19 mouse cellular contexts compared by ENCODE assay signal in the genomic region with DNA sequence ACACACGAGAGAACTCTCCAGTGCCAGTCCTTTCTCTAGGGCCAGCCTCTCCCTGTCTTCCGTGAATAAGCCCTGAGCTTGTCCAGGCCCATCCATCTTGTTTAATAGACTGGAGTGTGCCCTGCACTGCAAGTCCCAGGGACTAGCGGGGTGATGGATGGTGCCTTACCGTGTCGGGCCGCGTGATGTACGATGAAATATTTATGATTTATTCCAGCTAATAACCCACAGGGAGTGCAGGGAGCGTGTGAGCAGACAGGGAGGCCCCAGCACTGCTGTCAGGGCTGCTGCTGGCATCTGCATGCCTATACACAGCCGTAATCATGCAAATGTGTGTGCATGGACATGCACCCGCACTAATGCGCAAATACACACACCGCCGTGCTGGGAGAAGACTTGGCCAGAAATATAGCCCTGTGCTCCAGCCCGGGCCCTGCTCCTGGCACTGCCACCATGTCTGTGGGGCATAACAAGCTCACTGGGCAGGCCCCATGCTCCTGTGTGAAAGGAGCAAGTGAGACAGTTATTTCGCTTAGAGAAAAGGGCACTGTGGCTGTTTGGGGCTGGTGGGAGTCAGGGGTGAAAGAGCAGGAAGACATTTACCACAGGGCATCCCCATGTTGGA. TPM values are rescaled to one million over a fixed set of nuclear protein-coding genes. Genes with fewer than 3 reads are reported as not detected.
A peak's percentile ranks its signal among the peaks of the same experiment; 100 is the strongest.
DNase-seq lines count a peak whose midpoint lies in the region; ATAC-seq and TF ChIP-seq lines count a peak whose summit lies in the region.
"Had no signal": no experiment of that assay in that cellular context is flagged by ENCODE, and none has a peak within 500 bp of the region (broad histone marks: within the 10 kb centered on the region; RNA-seq: fewer than 3 reads in every experiment).

No protein-coding gene starts in this region.

- no peak overlapping the region for H3K9ac ChIP-seq in forebrain, postnatal 0 days
- peak overlapping the region; percentile 29; the same call in 1 of the 2 replicates for H3K9ac ChIP-seq in forebrain, embryonic 14.5 days (ENCODE audit: low read length)
- peak overlapping the region; percentile 10; the same call in 1 of the 2 replicates for H3K9ac ChIP-seq in hindbrain, embryonic 14.5 days
- 0 out of 2 replicates have a peak overlapping the region, but pooled peaks have one; percentile 33 for H3K9ac ChIP-seq in midbrain, postnatal 0 days (replicated peaks; ENCODE audit: low read length, poor library complexity, severe bottlenecking)

- H3K4me3 ChIP-seq in forebrain, embryonic 10.5 days, result no peak overlapping the region
- no peak overlapping the region for H3K4me3 ChIP-seq in forebrain, postnatal 0 days (ENCODE audit: low read depth, low read length)
- H3K4me3 ChIP-seq in forebrain, embryonic 14.5 days (ENCODE audit: low read depth, low read length), result no peak overlapping the region
- H3K4me3 ChIP-seq in hindbrain, embryonic 14.5 days (replicated peaks; ENCODE audit: low read length), result no peak overlapping the region
- H3K4me3 ChIP-seq in midbrain, postnatal 0 days (ENCODE audit: low read depth, low read length), result no peak overlapping the region

- TF ChIP-seq CTCF in forebrain, postnatal 0 days (IDR thresholded peaks at IDR 0.05; ENCODE audit: low read depth), result no peak
- TF ChIP-seq CTCF in midbrain, postnatal 0 days (IDR thresholded peaks at IDR 0.05), result no peak

- ATAC-seq in forebrain, postnatal 0 days, result no peak
- ATAC-seq in forebrain, embryonic 14.5 days, result no peak
- ATAC-seq in hindbrain, embryonic 14.5 days (ENCODE audit: low FRiP score), result peak; percentile 66
- no peak for ATAC-seq in midbrain, postnatal 0 days (ENCODE audit: low FRiP score)
- ATAC-seq: intestine, embryonic 16.5 days had no signal

- H3K27ac ChIP-seq in forebrain, embryonic 10.5 days, result 0 out of 2 replicates have a peak overlapping the region, but pooled peaks have one; percentile 37
- H3K27ac ChIP-seq in forebrain, postnatal 0 days (ENCODE audit: low read depth, low read length), result no peak overlapping the region
- H3K27ac ChIP-seq in forebrain, embryonic 14.5 days (ENCODE audit: low read depth, low read length), result peak overlapping the region; percentile 27; the same call in 1 of the 2 replicates
- H3K27ac ChIP-seq in hindbrain, embryonic 14.5 days, result peak overlapping the region; percentile 86
- H3K27ac ChIP-seq in midbrain, postnatal 0 days (ENCODE audit: low read depth, low read length), result 0 out of 2 replicates have a peak overlapping the region, but pooled peaks have one; percentile 32

- no peak overlapping the region for H3K4me2 ChIP-seq in forebrain, postnatal 0 days (ENCODE audit: low read depth)
- no peak overlapping the region for H3K4me2 ChIP-seq in forebrain, embryonic 14.5 days (ENCODE audit: low read length)
- no peak overlapping the region for H3K4me2 ChIP-seq in hindbrain, embryonic 14.5 days (replicated peaks)
- no peak overlapping the region for H3K4me2 ChIP-seq in midbrain, postnatal 0 days (ENCODE audit: low read depth, low read length, poor library complexity, severe bottlenecking)
- H3K4me2 ChIP-seq: heart, embryonic 11.5 days had no signal

- WGBS in forebrain, embryonic 10.5 days, result 92% methylated on average over 16 of the region's 16 CpGs
- 74% methylated on average over 16 of the region's 16 CpGs for WGBS in forebrain, postnatal 0 days
- 87% methylated on average over 16 of the region's 16 CpGs for WGBS in forebrain, embryonic 14.5 days
- 41% methylated on average over 16 of the region's 16 CpGs for WGBS in hindbrain, embryonic 14.5 days
- 56% methylated on average over 16 of the region's 16 CpGs for WGBS in midbrain, postnatal 0 days

- H3K27me3 ChIP-seq in forebrain, embryonic 10.5 days (ENCODE audit: poor library complexity, severe bottlenecking), result peaks cover 86% of the 10 kb centered on the region
- no peaks in the 10 kb centered on the region for H3K27me3 ChIP-seq in forebrain, postnatal 0 days (ENCODE audit: insufficient read depth, low read length)
- H3K27me3 ChIP-seq in forebrain, embryonic 14.5 days (replicated peaks; ENCODE audit: control insufficient read depth, insufficient read depth, low read length), result no peaks in the 10 kb centered on the region; the same call in 1 of the 2 replicates
- no peaks in the 10 kb centered on the region for H3K27me3 ChIP-seq in hindbrain, embryonic 14.5 days (ENCODE audit: control insufficient read depth, insufficient read depth, low read length)
- no peaks in the 10 kb centered on the region for H3K27me3 ChIP-seq in midbrain, postnatal 0 days (ENCODE audit: insufficient read depth, low read length)

- no peaks in the 10 kb centered on the region for H3K9me3 ChIP-seq in forebrain, embryonic 10.5 days
- H3K9me3 ChIP-seq in forebrain, postnatal 0 days (ENCODE audit: low read length), result no peaks in the 10 kb centered on the region
- no peaks in the 10 kb centered on the region for H3K9me3 ChIP-seq in forebrain, embryonic 14.5 days (replicated peaks; ENCODE audit: control insufficient read depth, low read length)
- H3K9me3 ChIP-seq in hindbrain, embryonic 14.5 days (ENCODE audit: control insufficient read depth, low read length), result no peaks in the 10 kb centered on the region
- no peaks in the 10 kb centered on the region for H3K9me3 ChIP-seq in midbrain, postnatal 0 days (ENCODE audit: low read length)

- DNase-seq in forebrain, embryonic 10.5 days (ENCODE audit: extremely low spot score, low spot score), result no peak
- DNase-seq in forebrain, postnatal 0 days, result no peak
- DNase-seq in forebrain, embryonic 14.5 days (ENCODE audit: low spot score), result no peak
- peak; percentile 55 for DNase-seq in hindbrain, embryonic 14.5 days (ENCODE audit: low spot score)
- DNase-seq in midbrain, postnatal 0 days (ENCODE audit: low spot score), result no peak
- no peak for DNase-seq in adrenal gland, adult 8-10 months
- no peak for DNase-seq in cerebellum, adult 18-20 months
- DNase-seq in cerebellum, adult 8-10 months, result no peak
- DNase-seq: adrenal gland, postnatal 10 days; cerebellum, adult 11-12 months; heart, postnatal 14 days; liver; lung, adult 18-20 months; lung, postnatal 4 days; right cerebral cortex, adult 18-20 months had no signal

- peaks cover 31% of the 10 kb centered on the region for H3K36me3 ChIP-seq in forebrain, embryonic 10.5 days (replicated peaks)
- peaks cover 10% of the 10 kb centered on the region for H3K36me3 ChIP-seq in forebrain, postnatal 0 days (ENCODE audit: insufficient read depth)
- 0 out of 2 replicates have a peak, but pooled peaks cover 4% of the 10 kb centered on the region for H3K36me3 ChIP-seq in forebrain, embryonic 14.5 days (ENCODE audit: control insufficient read depth, insufficient read depth, low read length)
- H3K36me3 ChIP-seq in hindbrain, embryonic 14.5 days (replicated peaks; ENCODE audit: control insufficient read depth, insufficient read depth), result 0 out of 2 replicates have a peak, but pooled peaks cover 12% of the 10 kb centered on the region
- H3K36me3 ChIP-seq in midbrain, postnatal 0 days (ENCODE audit: insufficient read depth, low read length), result peaks cover 9% of the 10 kb centered on the region

- peaks cover 33% of the 10 kb centered on the region for H3K4me1 ChIP-seq in forebrain, embryonic 10.5 days
- H3K4me1 ChIP-seq in forebrain, postnatal 0 days (ENCODE audit: insufficient read depth), result peaks cover 4% of the 10 kb centered on the region; the same call in 1 of the 2 replicates
- peaks cover 11% of the 10 kb centered on the region for H3K4me1 ChIP-seq in forebrain, embryonic 14.5 days (ENCODE audit: control insufficient read depth, insufficient read depth, low read length)
- H3K4me1 ChIP-seq in hindbrain, embryonic 14.5 days (replicated peaks; ENCODE audit: control insufficient read depth, insufficient read depth, low read length), result peaks cover 50% of the 10 kb centered on the region
- peaks cover 11% of the 10 kb centered on the region; the same call in 1 of the 2 replicates for H3K4me1 ChIP-seq in midbrain, postnatal 0 days (ENCODE audit: insufficient read depth, low read length)

RNA-seq across cellular contexts. Expression of a gene that starts 35.8 kb away (rescaled TPM):
- 0.71 and 0.72 TPM in 2 replicates for polyA plus RNA-seq in forebrain, embryonic 10.5 days (2016; fragmentation: Nextera tagmentation; extraction: Ambion mirVana)
- total RNA-seq in forebrain, postnatal 0 days (2014; rRNA removed), result 1.7 and 1.8 TPM in 2 replicates
- 2.7 and 3.3 TPM in 2 replicates for polyA plus RNA-seq in forebrain, postnatal 0 days (2015; fragmentation: Nextera tagmentation; extraction: Ambion mirVana)
- 0.69 and 1.4 TPM in 2 replicates for polyA plus RNA-seq in forebrain, embryonic 14.5 days (2014; fragmentation: Nextera tagmentation; extraction: Ambion mirVana)
- polyA plus RNA-seq in hindbrain, embryonic 14.5 days (2014; fragmentation: Nextera tagmentation; extraction: Ambion mirVana), result 1.5 TPM in 2 replicates
- 0.14 and 1.8 TPM in 2 replicates for total RNA-seq in midbrain, postnatal 0 days (2014; rRNA removed)
- polyA plus RNA-seq in midbrain, postnatal 0 days (2015; fragmentation: Nextera tagmentation; extraction: Ambion mirVana), result 3.5 and 4.0 TPM in 2 replicates
- total RNA-seq in adrenal gland, adult 8-10 months (2022), result 1 to 10 TPM in 3 of 4 experiments, under 1 TPM in 1; 0.55 to 1.2 (median 1.2) TPM
- total RNA-seq: heart, postnatal 14 days; monocyte, adult 5-6 weeks had no signal
- polyA plus RNA-seq: small intestine, adult 2 months had no signal

RNA-seq across cellular contexts. Expression of a gene that starts 36.7 kb away (rescaled TPM):
- 19.0 and 19.1 TPM in 2 replicates for polyA plus RNA-seq in forebrain, embryonic 10.5 days (2016; fragmentation: Nextera tagmentation; extraction: Ambion mirVana)
- total RNA-seq in forebrain, postnatal 0 days (2014; rRNA removed), result 18.5 and 25.6 TPM in 2 replicates
- 13.2 and 16.9 TPM in 2 replicates for polyA plus RNA-seq in forebrain, postnatal 0 days (2015; fragmentation: Nextera tagmentation; extraction: Ambion mirVana)
- polyA plus RNA-seq in forebrain, embryonic 14.5 days (2014; fragmentation: Nextera tagmentation; extraction: Ambion mirVana), result 13.7 and 15.8 TPM in 2 replicates
- 14.5 and 16.5 TPM in 2 replicates for polyA plus RNA-seq in hindbrain, embryonic 14.5 days (2014; fragmentation: Nextera tagmentation; extraction: Ambion mirVana)
- 22.1 and 22.7 TPM in 2 replicates for total RNA-seq in midbrain, postnatal 0 days (2014; rRNA removed)
- polyA plus RNA-seq in midbrain, postnatal 0 days (2015; fragmentation: Nextera tagmentation; extraction: Ambion mirVana), result 18.8 and 18.9 TPM in 2 replicates
- 10 to 100 TPM; 38.4 to 44.5 (median 41.2) TPM for total RNA-seq in adrenal gland, adult 8-10 months (2022)
